Mouse (Mus musculus) layer of hippocampus, adult 8-10 months (tissue): ENCODE results near the gene Tbc1d22a. TPM values are rescaled to one million over a fixed set of nuclear protein-coding genes. Genes with fewer than 3 reads are reported as not detected.

Experiments
- DNase-seq, 2 experiments: peaks; one replicate each; pipeline ENCODE4 v3.0.0; 2022; ENCODE audit warnings: low spot score in 2 of 2
- total RNA-seq, 4 experiments: library from RNA; stranded (reverse); gene quantifications; 2 replicates each; pipeline ENCODE4 v1.2.4; 2022

Tbc1d22a gene
- total RNA-seq, 4 experiments from 2014 or later, result 28.8 to 37.3 (median 34.8) TPM

- no peak for DNase-seq
These were observed 118.9 kb downstream of the Tbc1d22a start for GRCm38 (mm10) chr15:86333176-86333575.

GRCm38 (mm10) chr15:86333606-86334005 lies 119.3 kb downstream of the Tbc1d22a start:
- DNase-seq, result no peak

GRCm38 (mm10) chr15:86334276-86334675 lies 120.0 kb downstream of the Tbc1d22a start:
- DNase-seq, result no peak

- DNase-seq, result no peak
These were observed 120.5 kb downstream of the Tbc1d22a start for GRCm38 (mm10) chr15:86334745-86335144.

GRCm38 (mm10) chr15:86335781-86336180 lies 121.5 kb downstream of the Tbc1d22a start:
- DNase-seq, result no peak

GRCm38 (mm10) chr15:86337726-86338125 lies 123.5 kb downstream of the Tbc1d22a start:
- no peak for DNase-seq

GRCm38 (mm10) chr15:86339736-86340135 lies 125.5 kb downstream of the Tbc1d22a start:
- DNase-seq, result no peak

GRCm38 (mm10) chr15:86340766-86341165 lies 126.5 kb downstream of the Tbc1d22a start:
- no peak for DNase-seq

- no peak for DNase-seq
These were observed 128.5 kb downstream of the Tbc1d22a start for GRCm38 (mm10) chr15:86342637-86343375.

GRCm38 (mm10) chr15:86344906-86345331 lies 130.7 kb downstream of the Tbc1d22a start:
- peak in 1 of 2 experiments; percentile 49 for DNase-seq

- no peak for DNase-seq
These were observed 131.6 kb downstream of the Tbc1d22a start for GRCm38 (mm10) chr15:86345907-86346306.

- no peak for DNase-seq
These were observed 132.3 kb downstream of the Tbc1d22a start for GRCm38 (mm10) chr15:86346606-86347005.

- DNase-seq, result no peak
These were observed 140.7 kb downstream of the Tbc1d22a start for GRCm38 (mm10) chr15:86354932-86355331.

- DNase-seq, result no peak
These were observed 141.6 kb downstream of the Tbc1d22a start for GRCm38 (mm10) chr15:86355857-86356256.

- no peak for DNase-seq
These were observed 146.1 kb downstream of the Tbc1d22a start for GRCm38 (mm10) chr15:86360376-86360775.

- DNase-seq, result peak; percentile 32 to 70
These were observed 148.3 kb downstream of the Tbc1d22a start for GRCm38 (mm10) chr15:86362306-86363150.

- peak; percentile 44 to 62 for DNase-seq
These were observed 149.6 kb downstream of the Tbc1d22a start for GRCm38 (mm10) chr15:86363841-86364295.

- DNase-seq, result no peak
These were observed 150.8 kb downstream of the Tbc1d22a start for GRCm38 (mm10) chr15:86364948-86365658.

- no peak for DNase-seq
These were observed 152.5 kb downstream of the Tbc1d22a start for GRCm38 (mm10) chr15:86366726-86367125.

GRCm38 (mm10) chr15:86367247-86367646 lies 153.0 kb downstream of the Tbc1d22a start:
- no peak for DNase-seq

GRCm38 (mm10) chr15:86370846-86371245 lies 156.6 kb downstream of the Tbc1d22a start:
- no peak for DNase-seq

GRCm38 (mm10) chr15:86375262-86375661 lies 161.0 kb downstream of the Tbc1d22a start:
- no peak for DNase-seq
